Mouse (Mus musculus): Measurements from ENCODE around the gene Dclre1a. TPM values are rescaled to one million over a fixed set of nuclear protein-coding genes. Genes with fewer than 3 reads are reported as not detected.
A peak's percentile ranks its signal among the peaks of the same experiment; 100 is the strongest.

Dclre1a gene
- polyA plus RNA-seq, 1 experiment from 2014 or later, result 12.5 TPM

DNA sequence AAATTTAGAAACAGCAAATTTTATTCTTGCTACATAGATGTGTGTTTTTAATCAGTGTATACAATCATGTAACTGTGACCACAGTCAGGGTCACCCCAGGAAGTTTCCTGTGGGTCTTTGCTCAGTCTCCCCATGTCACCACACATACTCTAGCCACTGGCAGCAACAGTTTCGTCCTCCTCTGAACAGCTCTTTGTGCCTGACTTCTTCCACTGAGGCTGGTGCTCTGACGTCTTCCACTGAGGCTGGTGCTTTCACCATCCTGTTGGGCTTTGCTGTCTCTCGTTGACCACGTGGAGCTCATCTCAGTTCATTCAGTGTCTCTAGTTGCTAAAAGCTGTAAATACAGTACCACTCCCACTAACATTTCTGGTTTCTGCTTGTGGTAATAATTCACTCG lies 34.0 kb upstream of the Dclre1a start:
- no peaks in the 10 kb centered on the region; the same call in 1 of the 2 replicates for H3K4me1 ChIP-seq (ENCODE audit: control insufficient read depth, insufficient read depth, low read length)
- no peak overlapping the region for H3K27ac ChIP-seq (replicated peaks; ENCODE audit: low read depth, low read length)
- H3K4me3 ChIP-seq (replicated peaks; ENCODE audit: low read depth, low read length), result no peak overlapping the region
- H3K9me3 ChIP-seq (ENCODE audit: control insufficient read depth, low read length), result no peaks in the 10 kb centered on the region
- ATAC-seq (ENCODE audit: low FRiP score, low TSS enrichment) (no peak), DNase-seq (no peak)
- H3K27me3 ChIP-seq (ENCODE audit: control insufficient read depth, insufficient read depth, low read length), result no peaks in the 10 kb centered on the region
- H3K4me2 ChIP-seq (ENCODE audit: low read length), result no peak overlapping the region
- H3K9ac ChIP-seq (replicated peaks; ENCODE audit: low read length), result no peak overlapping the region
- WGBS, result 92% methylated on average over 5 of the region's 5 CpGs
- H3K36me3 ChIP-seq (ENCODE audit: control insufficient read depth, insufficient read depth, low read length), result peaks cover 17% of the 10 kb centered on the region

DNA sequence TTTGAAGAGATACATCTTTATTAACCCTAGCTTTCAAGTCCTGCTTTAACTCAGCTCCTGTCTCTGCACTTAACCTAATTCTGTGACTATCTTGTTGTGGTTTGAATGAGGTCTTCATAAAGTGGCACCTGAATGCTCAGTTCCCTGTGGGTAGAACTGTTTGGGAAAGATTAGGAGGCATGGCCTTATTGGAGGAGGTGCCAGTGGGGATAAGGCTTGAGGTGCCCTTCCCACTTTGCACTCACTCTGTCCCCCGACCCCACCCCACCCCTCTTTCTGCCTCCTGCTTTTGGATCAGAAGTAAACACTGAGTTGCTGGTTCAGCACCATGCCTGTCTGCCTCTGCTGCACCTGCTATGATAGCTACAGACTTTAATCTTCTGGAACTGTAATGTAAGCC lies 29.8 kb upstream of the Dclre1a start:
- no peak for ATAC-seq (ENCODE audit: low FRiP score, low TSS enrichment)
- no peak overlapping the region for H3K9ac ChIP-seq (replicated peaks; ENCODE audit: low read length)
- no peak for DNase-seq
- no peak overlapping the region for H3K4me2 ChIP-seq (ENCODE audit: low read length)
- H3K4me3 ChIP-seq (replicated peaks; ENCODE audit: low read depth, low read length), result no peak overlapping the region
- H3K36me3 ChIP-seq (ENCODE audit: control insufficient read depth, insufficient read depth, low read length), result peaks cover 15% of the 10 kb centered on the region
- H3K27ac ChIP-seq (replicated peaks; ENCODE audit: low read depth, low read length), result no peak overlapping the region
- H3K27me3 ChIP-seq (ENCODE audit: control insufficient read depth, insufficient read depth, low read length), result no peaks in the 10 kb centered on the region
- 89% methylated on average over 1 of the region's 1 CpGs for WGBS
- H3K4me1 ChIP-seq (ENCODE audit: control insufficient read depth, insufficient read depth, low read length), result no peaks in the 10 kb centered on the region
- H3K9me3 ChIP-seq (ENCODE audit: control insufficient read depth, low read length), result no peaks in the 10 kb centered on the region

DNA sequence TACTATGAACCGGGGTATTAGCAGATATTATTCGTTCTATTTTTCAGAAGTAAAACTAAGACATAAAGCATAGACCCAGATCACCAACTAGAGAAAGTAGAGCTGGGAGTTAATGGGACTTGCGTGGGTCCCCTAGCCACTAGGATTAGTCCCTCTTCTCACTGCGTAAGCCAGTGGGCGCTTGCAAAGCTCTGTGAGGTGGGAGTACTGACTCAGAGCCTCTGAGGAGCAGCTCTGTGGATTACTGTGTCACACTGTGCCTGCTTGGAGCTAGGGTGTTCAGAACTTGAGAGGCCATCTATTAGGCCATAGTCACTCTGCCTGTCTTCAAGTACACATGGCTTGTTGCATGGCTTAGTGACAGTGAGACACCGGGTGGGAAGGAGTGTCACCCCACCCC lies 25.2 kb upstream of the Dclre1a start:
- 89% methylated on average over 6 of the region's 6 CpGs for WGBS
- Histone ChIP-seq H3K9me3 (ENCODE audit: control insufficient read depth, low read length) (no peaks in the 10 kb centered on the region), H3K4me3 (replicated peaks; ENCODE audit: low read depth, low read length) (no peak overlapping the region), H3K27ac (replicated peaks; ENCODE audit: low read depth, low read length) (no peak overlapping the region), H3K9ac (replicated peaks; ENCODE audit: low read length) (no peak overlapping the region), H3K4me2 (ENCODE audit: low read length) (no peak overlapping the region), H3K4me1 (ENCODE audit: control insufficient read depth, insufficient read depth, low read length) (no peaks in the 10 kb centered on the region), H3K27me3 (ENCODE audit: control insufficient read depth, insufficient read depth, low read length) (no peaks in the 10 kb centered on the region), H3K36me3 (ENCODE audit: control insufficient read depth, insufficient read depth, low read length) (peaks cover 23% of the 10 kb centered on the region)
- DNase-seq (no peak), ATAC-seq (ENCODE audit: low FRiP score, low TSS enrichment) (no peak)

DNA sequence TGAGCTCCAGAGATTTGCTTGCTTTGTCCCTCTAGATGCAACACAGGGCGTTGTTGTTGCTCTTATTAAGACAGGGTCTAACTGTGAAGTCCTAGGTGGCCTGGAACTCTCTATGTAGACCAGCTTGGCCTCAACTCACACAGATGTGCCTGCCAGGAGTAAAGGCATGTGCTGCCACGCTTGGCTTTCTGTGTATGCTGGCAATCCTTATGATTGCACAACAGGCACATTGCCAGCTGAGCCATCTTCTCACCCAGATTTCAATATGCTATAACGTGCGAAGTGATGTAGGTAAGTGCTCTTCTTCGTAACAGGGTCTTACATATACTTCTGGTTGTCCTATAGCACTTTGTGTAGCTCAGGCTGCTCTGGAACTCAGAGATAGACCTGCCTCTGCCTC lies 23.9 kb upstream of the Dclre1a start:
- Histone ChIP-seq H3K9me3 (ENCODE audit: control insufficient read depth, low read length) (no peaks in the 10 kb centered on the region), H3K4me1 (ENCODE audit: control insufficient read depth, insufficient read depth, low read length) (no peaks in the 10 kb centered on the region), H3K27me3 (ENCODE audit: control insufficient read depth, insufficient read depth, low read length) (no peaks in the 10 kb centered on the region), H3K4me2 (ENCODE audit: low read length) (no peak overlapping the region), H3K9ac (replicated peaks; ENCODE audit: low read length) (no peak overlapping the region), H3K4me3 (replicated peaks; ENCODE audit: low read depth, low read length) (no peak overlapping the region), H3K36me3 (ENCODE audit: control insufficient read depth, insufficient read depth, low read length) (peaks cover 17% of the 10 kb centered on the region), H3K27ac (replicated peaks; ENCODE audit: low read depth, low read length) (no peak overlapping the region)
- DNase-seq, result no peak
- ATAC-seq (ENCODE audit: low FRiP score, low TSS enrichment), result no peak
- whole genome bisulfite sequencing, result 94% methylated on average over 5 of the region's 5 CpGs

DNA sequence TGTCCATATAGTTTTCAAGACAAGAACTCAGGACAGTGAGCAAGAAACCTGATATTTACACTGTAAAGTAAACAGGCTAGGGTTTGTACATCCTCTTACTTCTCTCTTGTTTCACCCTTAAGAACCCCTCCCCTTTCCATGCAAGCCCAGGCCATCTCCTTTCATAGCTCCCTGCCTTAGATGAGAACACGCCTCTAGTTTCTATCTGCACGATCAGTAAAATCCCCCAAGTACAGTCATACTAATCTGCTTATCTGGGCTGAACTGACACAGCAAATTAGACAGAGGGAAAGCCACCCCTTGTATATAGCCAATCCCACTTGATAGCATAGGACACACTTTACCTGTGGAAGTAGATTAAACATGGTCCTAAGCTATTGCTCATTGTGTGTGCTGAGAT lies 23.2 kb upstream of the Dclre1a start:
- no peak overlapping the region for H3K4me3 ChIP-seq (replicated peaks; ENCODE audit: low read depth, low read length)
- no peaks in the 10 kb centered on the region for H3K4me1 ChIP-seq (ENCODE audit: control insufficient read depth, insufficient read depth, low read length)
- no peaks in the 10 kb centered on the region for H3K27me3 ChIP-seq (ENCODE audit: control insufficient read depth, insufficient read depth, low read length)
- DNase-seq (no peak), ATAC-seq (ENCODE audit: low FRiP score, low TSS enrichment) (no peak)
- no peak overlapping the region for H3K27ac ChIP-seq (replicated peaks; ENCODE audit: low read depth, low read length)
- peaks cover 17% of the 10 kb centered on the region; the same call in 1 of the 2 replicates for H3K36me3 ChIP-seq (ENCODE audit: control insufficient read depth, insufficient read depth, low read length)
- H3K4me2 ChIP-seq (ENCODE audit: low read length), result no peak overlapping the region
- H3K9me3 ChIP-seq (ENCODE audit: control insufficient read depth, low read length), result no peaks in the 10 kb centered on the region
- no peak overlapping the region for H3K9ac ChIP-seq (replicated peaks; ENCODE audit: low read length)
- WGBS, result 78% methylated on average over 2 of the region's 2 CpGs

- Histone ChIP-seq H3K4me3 (replicated peaks; ENCODE audit: low read depth, low read length) (no peak overlapping the region), H3K9ac (replicated peaks; ENCODE audit: low read length) (no peak overlapping the region), H3K36me3 (ENCODE audit: control insufficient read depth, insufficient read depth, low read length) (peaks cover 15% of the 10 kb centered on the region; the same call in 1 of the 2 replicates), H3K4me1 (ENCODE audit: control insufficient read depth, insufficient read depth, low read length) (no peaks in the 10 kb centered on the region), H3K9me3 (ENCODE audit: control insufficient read depth, low read length) (no peaks in the 10 kb centered on the region), H3K4me2 (ENCODE audit: low read length) (no peak overlapping the region), H3K27ac (replicated peaks; ENCODE audit: low read depth, low read length) (no peak overlapping the region), H3K27me3 (ENCODE audit: control insufficient read depth, insufficient read depth, low read length) (no peaks in the 10 kb centered on the region)
- no peak for DNase-seq
- no peak for ATAC-seq (ENCODE audit: low FRiP score, low TSS enrichment)
- WGBS, result 94% methylated on average over 8 of the region's 8 CpGs
These were observed 22.8 kb upstream of the Dclre1a start for GRCm38 (mm10) chr19:56570781-56571180.

DNA sequence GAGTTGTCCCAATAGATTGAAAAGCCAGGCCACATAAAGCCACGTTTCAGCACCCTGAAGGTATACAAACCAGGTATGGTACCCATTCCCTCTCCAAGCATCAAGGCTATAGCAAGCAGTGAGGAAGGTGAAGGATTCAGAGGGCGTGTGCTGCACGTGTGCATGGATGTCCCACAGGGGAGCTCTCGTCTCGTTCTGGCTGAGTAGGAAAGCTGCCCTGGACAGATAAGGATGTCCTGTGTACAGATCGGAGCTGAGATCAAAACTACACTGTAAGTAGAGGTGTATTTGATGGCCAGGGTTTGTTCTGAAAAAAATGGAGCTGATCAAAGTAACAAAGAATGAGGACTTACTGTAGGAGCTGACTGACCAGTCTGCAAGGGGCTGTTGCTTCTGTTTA lies 18.9 kb upstream of the Dclre1a start:
- no peaks in the 10 kb centered on the region for H3K9me3 ChIP-seq (ENCODE audit: control insufficient read depth, low read length)
- peaks cover 12% of the 10 kb centered on the region; the same call in 1 of the 2 replicates for H3K36me3 ChIP-seq (ENCODE audit: control insufficient read depth, insufficient read depth, low read length)
- H3K27me3 ChIP-seq (ENCODE audit: control insufficient read depth, insufficient read depth, low read length), result no peaks in the 10 kb centered on the region
- no peak overlapping the region for H3K9ac ChIP-seq (replicated peaks; ENCODE audit: low read length)
- ATAC-seq (ENCODE audit: low FRiP score, low TSS enrichment), result no peak
- H3K4me1 ChIP-seq (ENCODE audit: control insufficient read depth, insufficient read depth, low read length), result no peaks in the 10 kb centered on the region
- no peak overlapping the region for H3K4me3 ChIP-seq (replicated peaks; ENCODE audit: low read depth, low read length)
- no peak overlapping the region for H3K4me2 ChIP-seq (ENCODE audit: low read length)
- 76% methylated on average over 6 of the region's 6 CpGs for WGBS
- no peak for DNase-seq
- no peak overlapping the region for H3K27ac ChIP-seq (replicated peaks; ENCODE audit: low read depth, low read length)

GRCm38 (mm10) chr19:56566041-56566440 lies 18.0 kb upstream of the Dclre1a start:
- H3K9ac ChIP-seq (replicated peaks; ENCODE audit: low read length), result no peak overlapping the region
- no peaks in the 10 kb centered on the region for H3K27me3 ChIP-seq (ENCODE audit: control insufficient read depth, insufficient read depth, low read length)
- H3K4me3 ChIP-seq (replicated peaks; ENCODE audit: low read depth, low read length), result no peak overlapping the region
- no peaks in the 10 kb centered on the region for H3K9me3 ChIP-seq (ENCODE audit: control insufficient read depth, low read length)
- DNase-seq, result peak; percentile 74
- H3K36me3 ChIP-seq (ENCODE audit: control insufficient read depth, insufficient read depth, low read length), result peaks cover 6% of the 10 kb centered on the region; the same call in 1 of the 2 replicates
- WGBS, result 97% methylated on average over 4 of the region's 4 CpGs
- no peak for ATAC-seq (ENCODE audit: low FRiP score, low TSS enrichment)
- no peak overlapping the region for H3K27ac ChIP-seq (replicated peaks; ENCODE audit: low read depth, low read length)
- H3K4me2 ChIP-seq (ENCODE audit: low read length), result no peak overlapping the region
- no peaks in the 10 kb centered on the region for H3K4me1 ChIP-seq (ENCODE audit: control insufficient read depth, insufficient read depth, low read length)

DNA sequence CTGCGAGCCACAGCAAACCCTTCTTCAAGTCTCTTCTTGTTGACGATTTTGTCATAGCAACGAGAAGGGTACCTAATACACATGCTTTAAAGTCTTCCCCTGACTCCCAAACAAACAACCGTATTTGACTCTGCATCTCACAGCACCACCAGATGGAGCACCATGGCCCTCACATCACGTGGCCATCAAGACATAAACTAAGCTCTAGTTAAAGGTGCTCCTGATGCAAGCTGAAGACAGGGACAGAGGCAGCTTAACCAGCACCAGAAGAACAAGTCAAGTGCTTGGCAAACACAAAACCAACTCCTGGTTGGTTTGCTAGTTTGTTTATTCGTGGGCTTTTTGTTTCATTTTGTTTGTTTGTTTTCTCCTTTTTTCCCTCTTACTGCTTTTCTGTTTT lies 17.3 kb upstream of the Dclre1a start:
- no peak overlapping the region for H3K27ac ChIP-seq (replicated peaks; ENCODE audit: low read depth, low read length)
- DNase-seq (peak; percentile 20), ATAC-seq (ENCODE audit: low FRiP score, low TSS enrichment) (no peak)
- WGBS, result 78% methylated on average over 6 of the region's 6 CpGs
- no peak overlapping the region for H3K4me3 ChIP-seq (replicated peaks; ENCODE audit: low read depth, low read length)
- no peaks in the 10 kb centered on the region for H3K27me3 ChIP-seq (ENCODE audit: control insufficient read depth, insufficient read depth, low read length)
- H3K36me3 ChIP-seq (ENCODE audit: control insufficient read depth, insufficient read depth, low read length), result peaks cover under 1% of the 10 kb centered on the region; the same call in 1 of the 2 replicates
- H3K9me3 ChIP-seq (ENCODE audit: control insufficient read depth, low read length), result no peaks in the 10 kb centered on the region
- no peaks in the 10 kb centered on the region for H3K4me1 ChIP-seq (ENCODE audit: control insufficient read depth, insufficient read depth, low read length)
- no peak overlapping the region for H3K4me2 ChIP-seq (ENCODE audit: low read length)
- H3K9ac ChIP-seq (replicated peaks; ENCODE audit: low read length), result no peak overlapping the region

Data from midbrain, embryonic 14.5 days (tissue).